Mouse (Mus musculus) spleen, adult 2 months (tissue): ENCODE measurements around the gene Neurod2. TPM values are rescaled to one million over a fixed set of nuclear protein-coding genes. Genes with fewer than 3 reads are reported as not detected.
A peak's percentile ranks its signal among the peaks of the same experiment; 100 is the strongest.

ENCODE experiments used
- DNase-seq, 2 experiments: peaks; one replicate each; pipeline versions ENCODE4 v3.0.0 to v3.0.0-alpha.2; 2012 to 2021; ENCODE audit warnings: low spot score in 2 of 2, low read depth in 1 of 2
- H3K27ac ChIP-seq: fragments of 200-500 bp; 2 replicates; pipeline ENCODE4 v1.5.1; 2012; ENCODE audit warnings: low read length, inconsistent platforms; ENCODE audit not compliant: insufficient read depth
- H3K27me3 ChIP-seq: fragments of 200-500 bp; 2 replicates; pipeline ENCODE4 v1.6.1; 2012; ENCODE audit warnings: mild to moderate bottlenecking, moderate library complexity, low read length, inconsistent platforms; ENCODE audit not compliant: control insufficient read depth, insufficient read depth
- H3K36me3 ChIP-seq: fragments of 200-500 bp; 2 replicates; pipeline ENCODE4 v1.6.1; 2012; ENCODE audit warnings: mild to moderate bottlenecking, low read length, inconsistent platforms; ENCODE audit not compliant: control insufficient read depth, insufficient read depth
- H3K4me1 ChIP-seq: fragments of 200-500 bp; 2 replicates; pipeline ENCODE4 v1.6.1; 2011; ENCODE audit warnings: inconsistent platforms; ENCODE audit not compliant: control insufficient read depth, insufficient read depth, insufficient read length
- H3K4me3 ChIP-seq: fragments of 200-500 bp; 2 replicates; pipeline ENCODE4 v1.5.1; 2011; ENCODE audit warnings: mild to moderate bottlenecking, inconsistent platforms; ENCODE audit not compliant: insufficient read depth, insufficient read length; ENCODE audit errors: extremely low read depth
- CTCF ChIP-seq: fragments of 200-500 bp; IDR thresholded peaks from 2 replicates; pipeline ENCODE4 v1.5.1; 2011; ENCODE audit warnings: mild to moderate bottlenecking, inconsistent platforms; ENCODE audit not compliant: insufficient read depth, insufficient read length, insufficient replicate concordance; ENCODE audit errors: extremely low read depth
- POLR2A ChIP-seq: fragments of 200-500 bp; IDR thresholded peaks from 2 replicates; pipeline ENCODE4 v1.6.1; 2011; ENCODE audit warnings: low read depth, low read length, inconsistent platforms
- WGBS: fragments of 180-500 bp; shearing (Covaris S2); methylation state at CpG from one replicate; pipeline ENCODE4 v1.1.7; 2018; 5-methylcytosine and 5-hydroxymethylcytosine counted together
- polyA plus RNA-seq: library from polyadenylated mRNA; depleted of rRNA; stranded (reverse); fragments of >200 nt; gene quantifications from 2 replicates; pipeline ENCODE4 v1.2.3, GENCODE M21; 2012

Neurod2 gene
- polyA plus RNA-seq, 1 experiment: not detected

- H3K27me3 ChIP-seq: peaks cover 23% of the 10 kb centered on the region
- no peak overlapping the region for H3K27ac ChIP-seq
- peaks cover 2% of the 10 kb centered on the region for H3K4me1 ChIP-seq
- no peaks in the 10 kb centered on the region for H3K36me3 ChIP-seq
- H3K4me3 ChIP-seq: no peak overlapping the region
- WGBS: 16% methylated on average over 5 of the region's 5 CpGs
- DNase-seq: no peak
- no peak for TF ChIP-seq POLR2A
- peak; percentile 27; the same call in 1 of the 2 replicates for TF ChIP-seq CTCF
Observed at GRCm38 (mm10) chr11:98296277-98296676, 33.2 kb downstream of the Neurod2 start.

DNA sequence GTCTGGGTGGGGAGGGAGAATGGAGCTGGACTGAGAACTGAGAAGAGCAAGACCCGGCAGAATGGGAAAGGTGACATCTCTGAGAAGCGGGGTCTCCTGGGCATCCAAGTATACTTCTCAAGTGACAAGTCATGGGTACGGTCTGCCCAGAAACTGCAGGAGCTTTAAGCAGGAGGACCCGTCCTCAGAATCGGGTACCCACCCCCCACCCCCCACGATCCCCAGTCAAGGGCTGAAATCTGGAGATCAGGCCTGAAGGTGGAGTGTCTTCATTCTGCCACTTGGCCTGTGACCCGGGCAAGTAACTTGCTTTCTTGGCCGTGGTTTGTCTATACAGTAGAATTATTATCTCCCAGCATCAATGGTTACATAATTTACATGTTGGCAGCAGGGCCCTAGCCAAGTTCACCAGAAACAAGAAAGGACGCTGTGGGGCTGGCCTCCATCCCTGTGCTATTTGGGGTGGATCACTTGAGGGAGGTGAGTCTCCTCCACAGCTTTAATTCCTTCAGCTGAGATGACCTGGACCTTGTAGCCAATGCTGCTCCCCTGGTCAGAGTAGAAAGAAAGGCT lies 34.3 kb downstream of the Neurod2 start:
- DNase-seq: no peak
- H3K27me3 ChIP-seq: peaks cover 21% of the 10 kb centered on the region

GRCm38 (mm10) chr11:98294188-98295012 lies 35.0 kb downstream of the Neurod2 start:
- Histone ChIP-seq H3K27me3 (peaks cover 21% of the 10 kb centered on the region), H3K27ac (no peak overlapping the region), H3K36me3 (no peaks in the 10 kb centered on the region), H3K4me1 (peaks cover 2% of the 10 kb centered on the region), H3K4me3 (peak overlapping the region; percentile 45)
- TF ChIP-seq POLR2A (no peak), CTCF (no peak)
- 2% methylated on average over 58 of the region's 58 CpGs for WGBS
- DNase-seq: peak in 1 of 2 experiments; percentile 21

More for the DNA sequence above, 34.3 kb downstream of the Neurod2 start:
- H3K4me1 ChIP-seq: peaks cover 2% of the 10 kb centered on the region
- no peaks in the 10 kb centered on the region for H3K36me3 ChIP-seq
- 15% methylated on average over 9 of the region's 9 CpGs for WGBS
- peak overlapping the region; percentile 45; the same call in 1 of the 2 replicates for H3K4me3 ChIP-seq
- H3K27ac ChIP-seq: no peak overlapping the region
- no peak for TF ChIP-seq CTCF
- no peak for TF ChIP-seq POLR2A

- WGBS: 44% methylated on average over 2 of the region's 2 CpGs
- no peaks in the 10 kb centered on the region for H3K36me3 ChIP-seq
- no peak for DNase-seq
- peaks cover 2% of the 10 kb centered on the region for H3K4me1 ChIP-seq
- peaks cover 19% of the 10 kb centered on the region for H3K27me3 ChIP-seq
- TF ChIP-seq CTCF (no peak), POLR2A (no peak)
- no peak overlapping the region for H3K27ac ChIP-seq
- H3K4me3 ChIP-seq: no peak overlapping the region
Observed at GRCm38 (mm10) chr11:98293070-98293469, 36.4 kb downstream of the Neurod2 start.

- H3K27ac ChIP-seq: no peak overlapping the region
- peaks cover 19% of the 10 kb centered on the region for H3K27me3 ChIP-seq
- WGBS: 60% methylated on average over 2 of the region's 2 CpGs
- no peaks in the 10 kb centered on the region for H3K36me3 ChIP-seq
- no peak overlapping the region for H3K4me3 ChIP-seq
- no peak for TF ChIP-seq POLR2A
- no peak for TF ChIP-seq CTCF
- peaks cover 2% of the 10 kb centered on the region for H3K4me1 ChIP-seq
- DNase-seq: no peak
Observed at GRCm38 (mm10) chr11:98290906-98291305, 38.5 kb downstream of the Neurod2 start.

DNA sequence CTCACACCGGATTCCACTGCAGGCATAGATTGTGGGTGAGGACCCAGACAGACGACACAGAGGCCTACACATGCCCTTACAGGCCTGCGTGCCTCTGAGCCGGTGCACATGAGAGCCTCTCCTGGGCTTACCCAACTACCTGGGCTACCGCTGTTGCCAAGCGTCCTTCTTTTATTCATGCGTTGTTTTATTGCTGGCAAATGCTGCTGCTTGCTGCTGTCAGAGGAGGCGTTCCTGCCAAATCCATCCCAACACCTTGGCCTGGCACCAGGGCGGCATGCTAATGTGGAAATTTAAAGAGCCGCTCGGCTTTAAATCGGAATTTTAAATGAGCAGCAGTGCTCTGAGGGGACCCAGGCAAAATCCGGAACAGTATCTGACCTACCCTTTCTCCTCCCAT lies 39.6 kb downstream of the Neurod2 start:
- H3K4me1 ChIP-seq: peaks cover 2% of the 10 kb centered on the region
- no peak for DNase-seq
- no peaks in the 10 kb centered on the region for H3K36me3 ChIP-seq
- no peak overlapping the region for H3K4me3 ChIP-seq
- TF ChIP-seq CTCF (no peak), POLR2A (no peak)
- WGBS: 68% methylated on average over 13 of the region's 13 CpGs
- H3K27ac ChIP-seq: no peak overlapping the region
- H3K27me3 ChIP-seq: peaks cover 15% of the 10 kb centered on the region

- DNase-seq: no peak
- H3K4me3 ChIP-seq: no peak overlapping the region
- H3K27ac ChIP-seq: no peak overlapping the region
- H3K27me3 ChIP-seq: peaks cover 5% of the 10 kb centered on the region; the same call in 1 of the 2 replicates
- H3K4me1 ChIP-seq: no peaks in the 10 kb centered on the region
- no peak for TF ChIP-seq CTCF
- TF ChIP-seq POLR2A: no peak
- 59% methylated on average over 7 of the region's 7 CpGs for WGBS
- no peaks in the 10 kb centered on the region for H3K36me3 ChIP-seq
Observed at GRCm38 (mm10) chr11:98287961-98288360, 41.5 kb downstream of the Neurod2 start.
